Mouse (Mus musculus) kidney, embryonic 16.5 days (tissue): ENCODE data around the gene P2rx4. TPM values are rescaled to one million over a fixed set of nuclear protein-coding genes. Genes with fewer than 3 reads are reported as not detected.

ENCODE experiments used
- ATAC-seq: fragments of 200-750 bp; cut with Nextera tagmentation; 2 replicates; pipeline ENCODE4 v1.8.0; 2017; ENCODE audit warnings: moderate TSS enrichment; ENCODE audit not compliant: low FRiP score, low TSS enrichment
- H3K27ac ChIP-seq: fragments of 300-500 bp; sonication (generic); 2 replicates; pipeline ENCODE4 v1.5.1; 2014; ENCODE audit warnings: low read length
- H3K27me3 ChIP-seq: fragments of 300-500 bp; sonication (generic); 2 replicates; pipeline ENCODE4 v1.6.1; 2014; ENCODE audit warnings: low read length, control low read depth, mixed read lengths; ENCODE audit not compliant: insufficient read depth
- H3K36me3 ChIP-seq: fragments of 300-500 bp; sonication (generic); 2 replicates; pipeline ENCODE4 v1.6.1; 2014; ENCODE audit warnings: low read length, control low read depth, mixed read lengths; ENCODE audit not compliant: insufficient read depth
- H3K4me1 ChIP-seq: fragments of 300-500 bp; sonication (generic); 2 replicates; pipeline ENCODE4 v1.6.1; 2014; ENCODE audit warnings: low read length, control low read depth, mixed read lengths; ENCODE audit not compliant: insufficient read depth
- H3K4me2 ChIP-seq: fragments of 300-500 bp; sonication (generic); replicated peaks from 2 replicates; pipeline ENCODE4 v1.6.1; 2014; ENCODE audit warnings: low read depth, low read length
- H3K4me3 ChIP-seq: fragments of 300-500 bp; sonication (generic); 2 replicates; pipeline ENCODE4 v1.5.1; 2014; ENCODE audit warnings: mild to moderate bottlenecking, low read length
- H3K9ac ChIP-seq: fragments of 300-500 bp; sonication (generic); replicated peaks from 2 replicates; pipeline ENCODE4 v1.6.1; 2014; ENCODE audit warnings: low read length
- H3K9me3 ChIP-seq: fragments of 300-500 bp; sonication (generic); 2 replicates; pipeline ENCODE4 v1.6.1; 2016; ENCODE audit warnings: low read length, control low read depth
- WGBS: fragments of 180-500 bp; shearing (Covaris S2); extraction: QIAGEN DNeasy Blood & Tissue Kit; methylation state at CpG from one replicate; pipeline ENCODE4 v1.1.7; 2014; 5-methylcytosine and 5-hydroxymethylcytosine counted together
- polyA plus RNA-seq: library from polyadenylated mRNA; unstranded; fragments of >200 nt; fragmentation: Nextera tagmentation; extraction: Ambion mirVana; gene quantifications from 2 replicates; pipeline ENCODE4 v1.2.1, GENCODE M21; 2015

The P2rx4 gene
- polyA plus RNA-seq, 1 experiment from 2014 or later: 26.1 TPM

- H3K9me3 ChIP-seq: no peaks in the 10 kb centered on the region
- no peak overlapping the region for H3K4me2 ChIP-seq
Measured at GRCm38 (mm10) chr5:122767283-122767682, 59.9 kb downstream of the P2rx4 start.

GRCm38 (mm10) chr5:122769101-122769568 is 61.8 kb downstream of the P2rx4 start:
- Histone ChIP-seq H3K27ac (peak overlapping the region; percentile 12; the same call in 1 of the 2 replicates), H3K9ac (no peak overlapping the region), H3K9me3 (no peaks in the 10 kb centered on the region; the same call in 1 of the 2 replicates), H3K4me2 (no peak overlapping the region), H3K27me3 (no peaks in the 10 kb centered on the region), H3K4me3 (no peak overlapping the region), H3K36me3 (peaks cover 10% of the 10 kb centered on the region), H3K4me1 (peaks cover 14% of the 10 kb centered on the region)
- 88% methylated on average over 15 of the region's 15 CpGs for WGBS
- no peak for ATAC-seq

More at GRCm38 (mm10) chr5:122767283-122767682, 59.9 kb downstream of the P2rx4 start:
- Histone ChIP-seq H3K4me1 (peaks cover 14% of the 10 kb centered on the region), H3K27me3 (no peaks in the 10 kb centered on the region), H3K36me3 (peaks cover 8% of the 10 kb centered on the region), H3K27ac (no peak overlapping the region), H3K9ac (no peak overlapping the region; the same call in 1 of the 2 replicates), H3K4me3 (no peak overlapping the region)
- no peak for ATAC-seq
- 76% methylated on average over 11 of the region's 11 CpGs for WGBS

GRCm38 (mm10) chr5:122770304-122770703 is 63.0 kb downstream of the P2rx4 start:
- H3K9ac ChIP-seq: peak overlapping the region; percentile 42
- H3K27me3 ChIP-seq: no peaks in the 10 kb centered on the region
- H3K36me3 ChIP-seq: peaks cover 10% of the 10 kb centered on the region
- H3K27ac ChIP-seq: peak overlapping the region; percentile 95
- peak; percentile 55; the same call in 1 of the 2 replicates for ATAC-seq
- H3K9me3 ChIP-seq: no peaks in the 10 kb centered on the region; the same call in 1 of the 2 replicates
- no peak overlapping the region for H3K4me3 ChIP-seq
- no peak overlapping the region for H3K4me2 ChIP-seq
- H3K4me1 ChIP-seq: peaks cover 17% of the 10 kb centered on the region
- 62% methylated on average over 7 of the region's 7 CpGs for WGBS

GRCm38 (mm10) chr5:122770806-122771261 is 63.5 kb downstream of the P2rx4 start:
- 41% methylated on average over 10 of the region's 10 CpGs for WGBS
- peak; percentile 60 for ATAC-seq
- no peaks in the 10 kb centered on the region; the same call in 1 of the 2 replicates for H3K9me3 ChIP-seq
- H3K4me1 ChIP-seq: peaks cover 17% of the 10 kb centered on the region
- peak overlapping the region; percentile 42 for H3K9ac ChIP-seq
- H3K27ac ChIP-seq: peak overlapping the region; percentile 95
- peaks cover 10% of the 10 kb centered on the region for H3K36me3 ChIP-seq
- H3K4me3 ChIP-seq: no peak overlapping the region
- H3K4me2 ChIP-seq: peak overlapping the region; percentile 27
- H3K27me3 ChIP-seq: no peaks in the 10 kb centered on the region

DNA sequence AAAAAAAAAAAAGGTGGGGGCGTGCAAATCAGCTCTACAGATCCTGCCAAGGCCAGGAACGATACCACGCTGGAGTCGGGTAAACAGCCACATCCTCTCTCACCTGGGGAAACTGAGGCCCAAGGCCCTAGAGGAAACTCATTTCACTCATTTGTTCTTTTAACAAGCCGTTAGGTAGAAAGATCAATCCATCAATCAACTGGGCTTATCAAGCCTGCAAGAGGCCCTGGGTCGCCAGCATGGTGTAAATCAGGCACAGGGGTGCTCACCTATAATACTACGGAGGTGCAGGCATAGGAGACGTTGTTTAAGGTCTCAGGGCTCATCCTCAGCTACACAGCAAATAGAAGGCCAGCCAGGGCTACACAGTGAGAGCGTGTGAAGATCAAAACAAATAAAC is 64.1 kb downstream of the P2rx4 start:
- WGBS: 72% methylated on average over 9 of the region's 9 CpGs
- Histone ChIP-seq H3K9me3 (no peaks in the 10 kb centered on the region; the same call in 1 of the 2 replicates), H3K4me1 (peaks cover 17% of the 10 kb centered on the region), H3K4me2 (no peak overlapping the region), H3K36me3 (peaks cover 10% of the 10 kb centered on the region), H3K27me3 (no peaks in the 10 kb centered on the region), H3K4me3 (no peak overlapping the region), H3K27ac (peak overlapping the region; percentile 95), H3K9ac (no peak overlapping the region)
- no peak for ATAC-seq

DNA sequence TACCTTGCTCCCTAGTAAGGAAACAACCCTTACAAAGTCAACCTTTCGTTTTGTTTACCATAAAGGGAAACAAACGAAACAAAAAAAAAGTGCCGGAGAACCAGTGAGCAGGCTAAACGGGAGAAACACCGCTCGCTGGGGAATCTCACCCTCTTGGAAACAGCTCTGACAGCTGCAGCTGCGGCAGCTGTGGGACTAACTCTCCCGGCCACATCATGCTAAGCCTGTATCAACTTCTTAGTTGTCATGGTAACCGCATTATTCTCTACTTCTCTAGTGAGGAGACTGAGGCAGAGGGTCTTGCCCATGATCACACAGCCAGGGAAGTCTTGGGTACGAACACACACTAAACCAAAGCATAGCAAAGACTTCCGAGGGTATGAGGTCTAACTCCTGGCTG is 66.4 kb downstream of the P2rx4 start:
- WGBS: 90% methylated on average over 11 of the region's 11 CpGs
- Histone ChIP-seq H3K27me3 (no peaks in the 10 kb centered on the region), H3K9ac (no peak overlapping the region), H3K36me3 (peaks cover 3% of the 10 kb centered on the region; the same call in 1 of the 2 replicates), H3K4me1 (peaks cover 30% of the 10 kb centered on the region), H3K4me3 (no peak overlapping the region), H3K4me2 (no peak overlapping the region), H3K27ac (no peak overlapping the region), H3K9me3 (no peaks in the 10 kb centered on the region; the same call in 1 of the 2 replicates)
- ATAC-seq: no peak

DNA sequence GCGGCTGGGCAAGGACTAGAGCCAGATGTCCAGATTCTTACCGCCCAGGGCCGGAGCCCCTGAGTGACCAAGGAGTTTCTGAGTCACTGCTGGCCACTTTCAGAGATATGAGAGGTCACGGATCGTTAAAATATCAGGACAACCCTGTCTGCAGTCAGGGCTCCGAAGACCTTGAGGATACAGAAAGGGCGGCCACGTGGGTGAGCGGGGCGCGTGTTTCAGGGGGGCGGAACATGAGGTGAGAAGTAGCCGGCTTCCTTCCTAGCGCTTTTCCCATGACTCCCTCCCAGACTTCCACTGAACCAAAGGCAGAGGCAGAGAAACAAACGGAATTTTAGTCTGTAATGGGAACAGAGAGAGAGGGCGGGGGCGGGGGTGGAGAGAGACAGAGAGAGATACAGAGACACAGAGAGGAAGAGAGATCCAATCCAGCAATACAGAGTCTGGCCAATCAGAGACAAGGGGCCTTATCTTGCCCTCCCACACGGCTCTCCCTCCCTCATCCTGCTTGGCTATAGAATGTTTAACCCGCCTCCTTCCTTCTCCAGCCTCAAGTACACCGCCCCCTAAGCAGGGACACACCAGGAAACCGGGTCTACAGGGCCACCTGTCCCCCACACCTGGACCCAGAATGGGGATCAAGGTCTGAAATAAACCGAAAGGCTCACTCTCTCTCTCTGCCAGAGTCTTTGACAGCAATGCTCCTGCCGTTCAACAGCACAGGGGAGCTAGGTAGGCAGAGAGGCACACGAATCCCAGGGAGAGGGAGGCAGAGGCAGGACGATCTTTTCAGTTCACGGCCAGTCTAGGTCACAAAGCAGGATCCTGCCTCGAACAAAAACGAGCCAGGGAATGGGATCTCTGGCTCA is 67.6 kb downstream of the P2rx4 start:
- no peak overlapping the region for H3K4me3 ChIP-seq
- ATAC-seq: no peak
- H3K36me3 ChIP-seq: peaks cover 3% of the 10 kb centered on the region; the same call in 1 of the 2 replicates
- no peaks in the 10 kb centered on the region; the same call in 1 of the 2 replicates for H3K9me3 ChIP-seq
- H3K27me3 ChIP-seq: no peaks in the 10 kb centered on the region
- no peak overlapping the region for H3K27ac ChIP-seq
- H3K4me1 ChIP-seq: peaks cover 30% of the 10 kb centered on the region
- H3K4me2 ChIP-seq: no peak overlapping the region
- WGBS: 61% methylated on average over 28 of the region's 28 CpGs
- H3K9ac ChIP-seq: no peak overlapping the region

- peaks cover 25% of the 10 kb centered on the region for H3K4me1 ChIP-seq
- H3K36me3 ChIP-seq: peaks cover 3% of the 10 kb centered on the region; the same call in 1 of the 2 replicates
- H3K27me3 ChIP-seq: no peaks in the 10 kb centered on the region
- whole genome bisulfite sequencing: 84% methylated on average over 13 of the region's 14 CpGs
- no peak overlapping the region for H3K27ac ChIP-seq
- no peaks in the 10 kb centered on the region; the same call in 1 of the 2 replicates for H3K9me3 ChIP-seq
- H3K4me2 ChIP-seq: no peak overlapping the region
- ATAC-seq: no peak
- no peak overlapping the region for H3K4me3 ChIP-seq
- no peak overlapping the region for H3K9ac ChIP-seq
Measured at GRCm38 (mm10) chr5:122775646-122776286, 68.4 kb downstream of the P2rx4 start.

DNA sequence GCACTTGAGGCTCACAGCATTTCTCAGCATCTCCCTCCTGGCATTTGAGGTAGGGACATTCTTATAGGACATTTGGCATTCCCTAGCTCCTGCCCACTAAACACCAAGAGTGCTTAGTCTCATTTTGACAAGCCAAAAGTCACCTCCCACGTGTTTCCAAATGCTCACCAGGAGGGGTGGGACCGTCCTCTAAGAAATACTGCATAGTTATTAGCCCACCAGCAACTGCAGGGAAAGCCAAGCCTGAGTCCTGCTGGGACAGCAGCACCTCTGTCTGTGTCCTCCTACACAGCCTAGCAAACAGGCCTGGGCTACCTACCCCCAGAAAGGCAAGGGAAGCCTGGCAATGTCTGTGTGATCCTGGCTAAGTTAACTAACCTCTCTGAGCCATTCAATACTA is 70.0 kb downstream of the P2rx4 start:
- Histone ChIP-seq H3K9me3 (no peaks in the 10 kb centered on the region; the same call in 1 of the 2 replicates), H3K27me3 (no peaks in the 10 kb centered on the region), H3K4me2 (no peak overlapping the region), H3K4me1 (peaks cover 16% of the 10 kb centered on the region), H3K4me3 (no peak overlapping the region), H3K9ac (no peak overlapping the region), H3K27ac (no peak overlapping the region), H3K36me3 (peaks cover 3% of the 10 kb centered on the region; the same call in 1 of the 2 replicates)
- no peak for ATAC-seq
- 33% methylated on average over 2 of the region's 2 CpGs for WGBS
